Mouse (Mus musculus) granulocyte monocyte progenitor cell, adult 5-6 weeks (primary cell): ENCODE data around the gene Shisa9. TPM values are rescaled to one million over a fixed set of nuclear protein-coding genes. Genes with fewer than 3 reads are reported as not detected.
A peak's percentile ranks its signal among the peaks of the same experiment; 100 is the strongest.

Experiments
- ATAC-seq: replicated peaks from 2 replicates; pipeline ENCODE4 v1.8.0; 2016; ENCODE audit warnings: mild to moderate bottlenecking, moderate TSS enrichment, inconsistent platforms; ENCODE audit not compliant: poor library complexity, severe bottlenecking
- total RNA-seq, 2 experiments: library from RNA; stranded (forward) in 1 of 2; stranded (reverse) in 1 of 2; fragments of 200-712, 200-1000 nt in 1 of 2; fragments of >200 nt in 1 of 2; fragmentation: Nextera tagmentation in 1 of 2; gene quantifications; 2 replicates each; pipeline ENCODE4 v1.2.3; 2014 to 2017

Shisa9 gene
- total RNA-seq (2014; fragmentation: Nextera tagmentation): not detected in 2 replicates
- not detected in 2 replicates for total RNA-seq (2017)

- ATAC-seq: peak; percentile 23; the same call in 1 of the 2 replicates
Measured at GRCm38 (mm10) chr16:11983616-11984270, at the start of gene Shisa9. TSS of gene Shisa9 (plus strand) at chr16:11984113.

GRCm38 (mm10) chr16:11940477-11940876, 43.4 kb upstream of the Shisa9 start:
- ATAC-seq: peak; percentile 50

DNA sequence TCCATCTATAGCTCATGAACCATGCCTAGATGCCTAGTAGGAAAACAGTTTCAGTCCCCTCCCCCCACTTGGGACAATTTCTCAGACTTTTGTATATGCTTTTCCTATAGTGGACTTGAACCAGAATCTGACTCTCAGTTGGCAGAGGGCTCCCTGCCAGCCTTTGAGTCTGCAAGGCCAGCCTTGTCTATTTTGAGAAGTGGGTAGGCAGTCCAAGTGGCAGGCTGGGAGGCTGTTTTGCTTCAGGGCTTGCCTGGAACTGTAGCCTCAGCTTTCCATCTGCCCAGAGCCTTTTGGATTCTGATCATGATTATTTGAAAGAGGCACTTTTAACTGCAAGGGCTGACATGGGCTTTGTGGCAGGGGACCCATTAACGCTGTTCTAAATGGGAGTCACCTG, 23.2 kb upstream of the Shisa9 start:
- ATAC-seq: no peak

DNA sequence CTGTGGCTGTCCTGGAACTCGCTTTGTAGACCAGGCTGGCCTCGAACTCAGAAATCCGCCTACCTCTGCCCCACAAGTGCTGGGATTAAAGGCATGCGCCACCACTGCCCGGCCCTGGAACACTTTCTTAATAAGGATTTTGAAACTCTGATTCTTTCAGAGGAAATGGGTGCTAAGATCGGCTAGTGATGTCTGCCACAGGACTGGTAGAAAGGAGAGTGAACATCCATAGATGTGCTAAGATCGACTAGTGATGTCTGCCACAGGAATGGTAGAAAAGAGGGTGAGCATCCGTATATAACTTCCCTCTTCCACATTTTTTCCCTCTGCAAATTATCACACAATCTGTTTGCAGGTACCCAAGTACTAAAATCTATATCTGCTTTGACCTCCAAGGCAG, 17.9 kb upstream of the Shisa9 start:
- ATAC-seq: no peak

DNA sequence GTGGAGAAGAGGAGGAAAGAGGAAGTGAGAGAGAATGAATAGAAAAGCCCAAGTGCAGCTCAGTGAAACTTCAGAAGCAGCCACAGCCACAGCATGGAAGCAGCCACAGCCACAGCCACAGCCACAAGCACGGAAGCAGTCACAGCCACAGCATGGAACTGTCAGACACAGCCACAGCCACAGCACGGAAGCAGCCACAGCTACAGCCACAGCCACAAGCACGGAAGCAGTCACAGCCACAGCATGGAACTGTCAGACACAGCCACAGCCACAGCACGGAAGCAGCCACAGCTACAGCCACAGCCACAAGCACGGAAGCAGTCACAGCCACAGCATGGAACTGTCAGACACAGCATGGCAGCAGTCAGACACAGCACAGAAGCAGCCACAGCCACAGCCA, 17.1 kb upstream of the Shisa9 start:
- ATAC-seq: peak; percentile 94

DNA sequence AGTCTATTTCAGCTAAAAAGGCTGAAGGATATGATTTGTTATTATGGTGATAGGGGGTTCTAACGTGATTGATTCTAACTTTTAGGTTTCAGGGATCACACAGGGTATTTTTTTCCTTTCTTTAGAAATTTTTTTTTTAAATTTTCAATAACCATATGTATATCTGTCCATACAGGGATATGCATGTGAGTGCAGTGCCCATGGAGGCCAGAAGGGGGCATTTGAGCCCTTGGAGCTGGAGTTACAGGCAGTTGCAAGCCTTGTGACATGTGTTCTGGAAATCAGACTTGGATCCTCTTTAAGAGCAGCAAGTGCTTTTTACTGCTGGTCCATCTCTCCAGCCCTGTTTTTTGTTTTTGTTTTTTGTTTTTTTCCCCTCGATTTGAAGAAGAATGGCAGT, 16.3 kb upstream of the Shisa9 start:
- no peak for ATAC-seq

DNA sequence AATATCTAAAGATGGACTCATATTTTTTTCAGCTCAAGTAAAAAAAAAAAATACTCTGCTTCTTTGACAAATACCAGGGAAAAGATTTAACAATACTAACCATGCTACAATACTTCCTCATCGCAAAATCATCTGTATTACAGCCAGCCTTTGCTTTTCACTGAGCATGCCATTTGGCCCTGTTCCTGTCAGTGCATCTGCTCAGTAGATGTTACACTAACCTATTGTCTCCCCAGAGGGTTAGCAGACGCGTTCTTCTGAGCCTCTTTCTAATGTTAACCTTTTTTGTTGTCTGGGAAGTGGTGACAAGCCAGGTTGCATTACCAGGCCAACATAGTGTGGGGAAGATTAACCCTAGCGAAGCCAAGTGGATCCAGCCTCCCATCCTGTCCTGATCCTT, 10.2 kb upstream of the Shisa9 start:
- no peak for ATAC-seq

DNA sequence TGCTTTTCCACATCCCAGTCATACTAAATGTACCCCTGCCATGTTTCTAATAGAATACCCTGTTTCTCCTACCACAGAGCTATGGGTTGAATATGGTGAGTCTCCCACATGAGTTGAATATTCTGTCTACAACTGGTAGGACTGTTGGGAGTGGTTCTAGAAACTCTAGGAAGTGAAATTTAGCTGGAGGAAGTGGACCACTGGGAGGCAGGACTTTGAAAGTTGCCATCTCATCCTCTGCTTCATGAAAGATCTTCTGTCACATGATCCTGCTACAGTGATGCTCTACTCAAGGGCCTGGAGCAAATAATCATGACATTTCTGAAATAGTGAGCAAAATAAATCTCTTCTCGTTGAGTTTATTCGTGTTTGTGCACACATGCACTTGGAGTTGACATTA, 7.2 kb upstream of the Shisa9 start:
- ATAC-seq: peak; percentile 59

GRCm38 (mm10) chr16:11980764-11981163, 3.1 kb upstream of the Shisa9 start:
- ATAC-seq: no peak

- ATAC-seq: no peak
Measured at GRCm38 (mm10) chr16:11983106-11983615, 752 bp upstream of the Shisa9 start.

GRCm38 (mm10) chr16:11984271-11984791, 418 bp downstream of the Shisa9 start:
- 0 out of 2 replicates have a peak, but pooled peaks have one; percentile 12 for ATAC-seq

- no peak for ATAC-seq
Measured at GRCm38 (mm10) chr16:11987056-11987455, 3.1 kb downstream of the Shisa9 start.

DNA sequence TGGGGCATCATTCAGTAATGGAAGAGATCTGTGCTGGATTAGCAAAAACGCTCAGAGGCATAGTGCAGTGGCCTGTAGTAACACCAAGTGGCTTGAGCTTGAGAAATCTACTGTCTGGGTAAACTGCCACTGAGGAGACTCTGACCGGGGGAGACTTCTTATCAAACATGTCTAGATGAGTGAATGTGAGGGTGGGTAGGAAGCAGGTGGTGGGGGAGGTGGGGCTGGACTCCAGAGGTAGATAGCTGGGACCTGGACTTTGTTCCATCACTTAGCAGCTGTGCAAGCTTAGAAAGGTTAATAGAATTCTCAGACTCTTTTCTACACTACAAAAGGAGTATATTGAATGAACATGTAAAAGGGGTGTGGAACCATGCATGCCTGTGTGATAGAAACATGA, 21.3 kb downstream of the Shisa9 start:
- no peak for ATAC-seq

DNA sequence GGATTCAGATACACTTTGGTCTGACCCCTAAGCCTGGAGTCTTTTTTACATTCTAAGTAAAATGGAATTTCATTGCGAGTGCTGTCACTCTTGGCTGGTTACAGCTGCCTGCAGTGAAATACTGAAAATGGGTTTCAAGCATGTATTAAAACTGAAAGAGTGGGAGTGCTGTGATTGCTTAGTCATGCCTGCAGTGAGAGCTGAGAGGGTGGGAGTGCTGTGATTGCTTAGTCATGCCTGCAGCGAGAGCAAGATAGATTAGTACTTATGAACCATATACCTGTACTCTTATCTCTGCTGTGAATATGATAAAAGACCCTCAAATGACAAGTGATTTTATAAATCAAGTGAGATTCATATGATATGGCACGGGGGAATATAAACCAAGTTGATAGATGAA, 26.2 kb downstream of the Shisa9 start:
- ATAC-seq: no peak

DNA sequence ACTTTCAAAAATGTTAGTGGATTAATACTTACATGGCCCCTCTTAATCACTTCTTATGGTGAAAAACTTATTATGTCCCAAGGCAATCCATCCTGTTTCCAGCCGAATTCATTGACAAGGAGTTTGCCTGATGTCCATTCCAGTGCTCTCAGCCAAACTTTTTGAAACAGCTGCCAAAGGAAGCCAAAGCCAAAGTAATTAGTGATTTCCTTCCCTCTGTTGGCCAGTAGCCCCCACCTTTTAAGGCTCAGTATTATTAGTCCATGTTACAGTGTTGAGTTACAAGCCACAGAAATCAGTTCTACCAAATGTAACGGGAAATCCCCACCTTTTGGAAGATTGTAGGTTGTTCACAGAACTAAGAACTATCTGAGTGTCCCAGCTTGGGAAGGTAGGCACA, 28.8 kb downstream of the Shisa9 start:
- ATAC-seq: no peak

DNA sequence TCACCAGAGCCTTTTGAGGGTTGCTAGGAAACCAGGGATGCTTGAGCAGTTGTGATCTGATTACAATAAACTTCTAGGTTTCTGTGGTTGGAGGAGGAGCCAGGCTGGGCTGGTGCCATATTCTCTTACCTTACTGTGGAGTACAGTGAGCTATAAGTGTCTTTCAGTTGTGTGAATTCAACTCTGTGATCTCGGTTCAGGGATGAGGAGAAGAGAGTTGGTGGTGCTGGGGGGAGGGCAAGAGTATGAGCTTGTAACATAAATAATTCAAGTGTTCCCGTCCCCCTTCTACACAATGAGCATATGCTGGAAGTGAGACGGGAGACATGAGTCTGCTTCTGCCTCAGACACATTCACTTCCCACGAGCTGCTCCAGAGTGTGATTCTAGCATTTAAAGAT, 30.6 kb downstream of the Shisa9 start:
- ATAC-seq: no peak

DNA sequence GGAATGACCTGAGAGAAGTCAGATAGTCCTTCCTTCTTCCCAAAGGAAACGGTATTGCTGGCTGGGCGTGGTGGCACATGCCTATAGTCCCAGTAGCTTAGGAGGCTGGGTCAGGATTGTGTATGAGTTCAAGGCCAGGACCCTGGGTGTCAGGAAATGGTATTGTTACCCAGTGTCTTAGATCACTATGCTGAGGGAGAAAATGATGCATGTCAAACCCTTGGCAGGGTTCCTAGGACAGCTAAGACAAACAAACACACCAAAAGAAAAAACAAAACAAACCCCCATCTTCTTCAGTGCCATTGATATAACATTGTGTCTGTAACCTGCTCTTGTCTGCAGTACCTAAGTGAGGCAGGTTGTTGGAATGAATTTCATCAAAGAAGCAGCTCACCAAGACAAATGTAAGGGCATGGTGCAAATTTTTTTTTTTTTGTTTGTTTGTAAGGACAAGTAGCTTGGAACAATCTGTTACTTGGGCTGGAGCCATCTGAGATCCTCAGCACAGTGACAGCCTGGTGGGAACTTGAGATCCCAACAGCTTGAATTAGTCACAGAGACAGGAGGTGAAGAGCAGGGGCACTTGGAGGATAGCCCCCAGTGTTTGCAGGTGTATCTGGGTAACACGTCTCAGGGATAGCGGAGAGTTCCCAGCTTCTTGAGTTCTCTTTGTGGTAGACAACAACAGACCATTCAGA, 34.2 kb downstream of the Shisa9 start:
- no peak for ATAC-seq

DNA sequence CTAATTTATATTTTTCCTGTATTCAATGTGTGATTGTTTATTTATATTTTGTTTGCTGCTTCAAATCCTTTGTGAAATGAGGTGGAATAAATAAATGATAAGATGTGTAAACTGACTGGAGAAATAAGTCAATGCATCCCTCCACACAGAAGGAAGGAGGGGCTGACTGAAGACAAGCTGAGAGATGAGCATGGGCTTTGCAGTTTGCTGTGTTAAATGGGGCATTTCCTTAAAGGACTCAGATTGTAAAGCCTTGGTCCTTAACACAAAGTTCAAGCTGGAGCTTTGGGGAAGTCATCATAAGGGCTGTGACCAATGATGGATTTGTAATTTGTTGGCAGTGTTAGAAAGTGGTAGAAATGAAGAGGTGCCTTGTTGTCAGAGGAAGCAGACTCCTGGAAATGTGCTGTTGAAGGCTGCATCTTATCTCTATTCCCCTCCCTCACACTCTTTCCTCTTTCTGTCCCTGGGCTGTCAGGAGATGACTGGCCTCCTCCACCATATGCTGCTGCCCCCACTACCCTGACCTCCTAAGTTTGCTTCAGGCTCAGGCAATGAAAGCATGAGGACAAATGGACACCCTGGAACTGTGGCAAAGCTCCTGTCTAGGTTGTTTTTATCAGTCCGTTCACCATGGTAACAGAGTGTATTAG, 36.3 kb downstream of the Shisa9 start:
- no peak for ATAC-seq

- no peak for ATAC-seq
Measured at GRCm38 (mm10) chr16:12032441-12032840, 48.5 kb downstream of the Shisa9 start.

- no peak for ATAC-seq
Measured at GRCm38 (mm10) chr16:12034868-12035267, 51.0 kb downstream of the Shisa9 start.

DNA sequence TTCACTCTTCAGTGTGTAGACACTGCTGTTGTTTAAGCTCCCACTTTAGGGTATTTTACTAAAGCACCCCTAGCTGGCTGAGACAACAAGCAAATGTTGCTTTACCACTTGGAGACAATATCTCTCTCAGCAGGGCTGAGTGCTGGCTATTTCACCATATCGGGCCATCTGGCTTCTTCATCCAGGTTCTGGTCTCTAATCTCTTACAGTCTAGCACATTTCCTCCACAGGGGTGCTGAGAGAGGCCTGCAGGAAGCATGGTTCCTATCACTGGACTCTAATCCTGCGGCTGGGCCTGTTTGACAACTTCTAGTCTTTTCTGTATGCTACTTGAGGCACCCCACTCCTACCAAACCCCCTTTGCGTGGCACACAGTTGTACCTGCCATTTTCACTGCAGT, 51.7 kb downstream of the Shisa9 start:
- ATAC-seq: no peak
